Mouse (Mus musculus) ovary, postnatal 10 days (tissue): Measurements from ENCODE around the gene Gan.

ENCODE experiments used
- DNase-seq: peaks from one replicate; pipeline ENCODE4 v3.0.0; 2022; ENCODE audit warnings: low spot score

Gene Gan

GRCm38 (mm10) chr8:117201221-117202017 is 43.5 kb downstream of the Gan start:
- no peak for DNase-seq

- DNase-seq, result no peak
Measured at GRCm38 (mm10) chr8:117203085-117203484, 45.1 kb downstream of the Gan start.

DNA sequence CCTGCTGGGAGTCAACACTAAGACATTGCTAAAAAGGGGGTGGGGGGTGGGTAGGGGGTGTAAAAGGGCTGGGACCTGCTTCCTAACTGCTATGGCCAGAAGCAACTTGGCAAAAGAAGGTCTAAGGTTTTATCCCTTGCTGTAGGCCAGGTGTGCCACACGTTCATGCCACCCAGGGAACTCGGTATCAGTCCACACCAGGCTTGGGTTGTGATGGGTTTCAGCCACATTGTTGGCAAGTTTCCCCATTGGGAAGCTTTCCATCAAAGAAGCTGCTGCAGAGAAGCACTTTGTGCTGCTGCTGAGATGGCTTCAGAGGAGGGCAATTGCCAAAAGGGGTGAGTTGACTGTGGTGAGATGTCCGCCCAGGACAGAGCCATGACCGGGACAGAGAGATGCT is 47.9 kb downstream of the Gan start:
- DNase-seq, result no peak

- no peak for DNase-seq
Measured at GRCm38 (mm10) chr8:117206636-117207035, 48.7 kb downstream of the Gan start.

DNA sequence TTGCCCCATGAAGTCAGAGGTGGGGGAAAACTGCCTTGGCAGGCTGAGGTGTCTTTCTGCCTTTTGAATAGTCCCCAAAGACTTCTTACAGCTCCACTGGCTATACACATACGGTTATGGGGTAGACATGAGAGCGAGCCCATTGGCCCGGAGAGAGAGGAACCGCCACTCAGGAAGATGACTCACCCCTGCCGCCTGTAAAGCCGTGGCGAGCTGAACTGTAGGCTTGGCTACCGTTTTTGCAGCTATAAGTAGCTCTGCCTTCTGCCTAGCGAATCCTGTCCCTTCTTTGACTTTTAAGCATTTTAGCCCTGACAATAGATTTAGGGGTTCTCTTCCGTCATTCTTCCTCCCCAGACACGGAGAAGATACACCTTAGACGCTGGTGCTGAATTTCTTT is 51.2 kb downstream of the Gan start:
- DNase-seq, result no peak

GRCm38 (mm10) chr8:117212100-117212499 is 54.2 kb downstream of the Gan start:
- no peak for DNase-seq

- DNase-seq, result no peak
Measured at GRCm38 (mm10) chr8:117217724-117218123, 59.8 kb downstream of the Gan start.

GRCm38 (mm10) chr8:117222396-117222795 is 64.5 kb downstream of the Gan start:
- no peak for DNase-seq

GRCm38 (mm10) chr8:117224630-117225029 is 66.7 kb downstream of the Gan start:
- DNase-seq, result peak; percentile 78

DNA sequence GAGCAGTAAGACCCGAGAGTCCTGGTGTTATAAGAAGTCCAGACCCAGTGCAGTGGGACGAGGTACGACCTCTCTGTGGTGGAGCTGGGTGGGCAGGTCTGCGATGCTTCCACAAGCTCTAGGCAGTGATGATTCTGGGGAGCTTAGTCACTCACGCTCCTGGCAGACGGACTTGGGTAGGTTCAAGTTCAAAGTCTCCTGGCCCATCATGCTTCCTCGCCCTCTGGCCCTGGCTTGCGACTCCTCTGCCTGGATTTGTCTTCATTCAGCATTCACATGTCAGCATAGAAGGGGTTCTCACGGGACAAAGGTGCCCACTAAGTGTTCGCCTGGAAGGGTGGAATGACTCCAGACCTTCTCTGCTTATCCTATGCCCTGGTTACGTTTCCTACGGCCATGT is 68.4 kb downstream of the Gan start:
- no peak for DNase-seq

DNA sequence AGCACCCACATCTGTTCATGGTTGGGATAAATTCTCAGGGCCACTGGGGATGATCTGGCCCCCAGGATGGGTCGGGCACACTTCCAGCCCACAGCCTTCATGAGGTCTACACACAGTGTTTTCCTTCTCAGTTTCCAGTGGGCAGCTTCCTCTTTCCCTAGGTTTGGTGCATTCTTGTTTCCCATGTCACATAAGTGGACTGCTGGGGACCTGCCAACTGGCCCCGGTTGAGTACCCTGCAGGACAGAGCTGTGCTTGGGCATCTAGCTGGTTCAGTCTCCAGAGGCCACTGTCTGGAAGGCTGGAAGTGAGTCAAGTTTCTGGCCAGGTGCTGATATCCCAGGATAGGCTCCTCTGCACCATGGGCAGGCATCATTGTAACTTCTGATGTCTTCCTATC is 69.4 kb downstream of the Gan start:
- DNase-seq, result no peak

GRCm38 (mm10) chr8:117233199-117233598 is 75.3 kb downstream of the Gan start:
- DNase-seq, result no peak

DNA sequence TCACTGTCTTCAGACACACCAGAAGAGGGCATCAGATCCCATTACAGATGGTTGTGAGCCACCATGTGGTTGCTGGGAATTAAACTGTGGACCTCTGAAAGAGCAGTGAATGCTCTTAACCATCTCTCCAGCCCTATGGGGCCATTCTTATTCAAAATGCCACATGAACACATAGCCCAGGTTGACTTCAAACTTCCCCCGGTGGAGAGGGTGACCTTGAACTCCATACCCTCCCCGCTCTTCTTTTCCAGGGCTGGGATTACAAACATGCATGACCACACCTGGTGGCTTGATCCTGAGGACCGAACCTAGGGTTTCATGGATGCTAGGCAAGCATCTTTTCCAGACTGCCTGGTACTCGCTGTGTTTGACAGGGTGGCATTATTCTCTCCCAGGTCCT is 78.6 kb downstream of the Gan start:
- no peak for DNase-seq

DNA sequence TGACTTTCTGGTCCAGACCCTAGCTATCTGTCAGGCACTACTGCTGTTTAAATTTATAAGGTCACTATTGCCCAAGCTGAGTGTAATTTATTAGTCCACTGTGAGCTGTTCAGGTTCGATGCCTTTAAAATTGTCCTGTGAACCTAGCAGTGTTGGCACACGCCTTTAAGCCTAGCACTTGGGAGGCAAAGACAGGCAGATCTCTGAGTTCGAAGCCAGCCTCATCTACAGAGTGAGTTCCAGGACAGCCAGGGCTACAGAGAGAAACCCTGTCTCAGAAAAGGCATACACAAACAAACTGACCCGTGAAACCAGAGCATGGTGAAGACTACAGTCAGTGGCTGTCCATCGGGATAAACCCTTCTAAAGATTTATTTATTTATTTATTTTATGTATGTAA is 82.4 kb downstream of the Gan start:
- no peak for DNase-seq

- no peak for DNase-seq
Measured at GRCm38 (mm10) chr8:117240841-117241494, 83.0 kb downstream of the Gan start.

- no peak for DNase-seq
Measured at GRCm38 (mm10) chr8:117241848-117242247, 83.9 kb downstream of the Gan start.

DNA sequence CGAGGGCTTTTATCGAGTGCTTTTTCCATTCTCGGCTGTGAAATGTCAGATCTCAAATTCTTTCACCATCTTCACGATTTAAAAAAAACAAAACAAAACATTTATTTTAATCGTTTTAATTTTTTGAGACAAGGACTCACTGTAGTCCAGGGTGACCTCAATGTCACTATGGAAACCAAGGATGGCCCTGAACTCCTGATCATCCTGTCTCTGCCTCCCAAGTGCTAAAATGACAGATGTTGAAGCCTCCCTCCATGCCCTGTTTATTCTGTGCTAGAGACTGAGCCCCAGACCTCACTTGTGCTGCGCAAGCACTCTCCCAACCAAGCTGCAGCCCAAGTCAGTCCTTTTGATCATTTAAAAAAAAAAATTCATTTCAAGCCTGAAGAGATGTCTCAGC is 84.4 kb downstream of the Gan start:
- no peak for DNase-seq

GRCm38 (mm10) chr8:117244601-117245000 is 86.7 kb downstream of the Gan start:
- DNase-seq, result no peak

DNA sequence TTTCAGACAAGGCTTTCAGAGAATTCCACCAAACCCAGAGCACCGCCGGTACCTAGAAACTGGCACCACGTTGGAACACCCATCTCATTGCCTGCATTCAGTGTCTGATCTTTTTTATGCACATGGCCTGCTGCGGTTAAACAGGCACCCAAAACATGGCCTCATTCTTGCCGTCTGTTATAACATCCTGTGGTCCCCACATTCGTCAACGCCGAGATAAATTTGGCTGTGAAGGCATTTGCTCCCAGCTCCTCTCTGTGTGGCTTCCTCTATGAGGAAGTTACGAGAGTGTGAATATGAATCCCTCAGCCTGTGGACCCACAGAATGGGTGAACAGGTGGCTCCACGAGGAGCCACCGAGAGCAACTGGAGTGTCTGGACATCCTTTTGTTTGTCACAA is 90.4 kb downstream of the Gan start:
- DNase-seq, result no peak

DNA sequence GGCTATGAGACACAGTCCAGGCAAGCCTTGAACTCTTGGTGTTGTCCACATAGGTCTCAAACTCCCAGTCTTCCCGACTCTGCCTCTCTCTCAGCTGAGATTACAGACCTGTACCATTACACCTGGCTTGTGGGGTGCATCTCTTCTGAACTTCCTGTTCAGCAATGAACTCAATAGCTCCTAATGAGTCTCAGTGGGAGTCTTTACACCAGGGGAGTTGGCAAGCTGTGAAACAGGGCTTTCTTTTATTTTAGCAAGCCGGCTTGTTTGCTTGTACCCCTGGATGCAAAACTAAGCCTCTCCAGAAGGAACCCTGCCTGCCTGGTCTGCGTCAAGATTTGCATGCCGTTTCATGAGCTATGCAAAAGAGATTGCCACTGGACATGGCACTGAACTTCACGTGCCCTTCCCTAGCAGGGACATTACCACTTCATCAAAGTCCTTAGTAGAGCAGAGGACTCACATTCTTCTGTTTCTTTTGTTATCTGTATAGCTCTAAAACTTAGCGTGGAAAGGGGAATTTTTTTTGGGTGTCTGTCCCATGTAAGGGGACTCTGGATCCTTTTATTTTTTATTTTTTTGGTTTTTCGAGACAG is 93.2 kb downstream of the Gan start:
- DNase-seq, result no peak

DNA sequence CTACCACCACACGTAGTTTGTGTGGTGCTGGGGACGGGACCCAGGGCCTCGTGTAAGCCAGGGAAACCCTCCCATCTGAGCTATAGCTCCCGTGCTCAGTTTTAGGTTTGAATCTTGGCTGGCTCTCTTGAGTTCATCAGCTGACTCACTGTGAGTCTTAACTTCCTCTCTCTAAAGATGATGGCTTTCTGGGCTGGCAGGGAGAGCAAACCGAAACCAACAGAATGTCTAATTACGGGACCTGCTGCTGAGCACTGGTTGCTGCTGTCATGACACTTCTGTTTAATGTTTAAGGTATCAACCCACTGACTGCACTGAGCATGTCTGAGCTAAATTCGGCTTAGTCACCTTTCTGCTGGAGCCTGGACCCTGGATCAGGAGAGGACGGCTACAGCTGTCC is 94.7 kb downstream of the Gan start:
- no peak for DNase-seq

GRCm38 (mm10) chr8:117253390-117254269 is 95.7 kb downstream of the Gan start:
- no peak for DNase-seq
